Mouse (Mus musculus) telencephalon, adult 2 months (tissue): ENCODE results near the gene Stat5a.

Experiments used
- DNase-seq: peaks from one replicate; pipeline ENCODE4 v3.0.0-alpha.2; 2011; ENCODE audit warnings: low read depth, low spot score

Gene Stat5a

GRCm38 (mm10) chr11:100858935-100859578, at the start of gene Stat5a:
Gene Stat5a, plus strand, starts transcription at chr11:100859351.
- DNase-seq, result no peak

GRCm38 (mm10) chr11:100810516-100810915, 48.6 kb upstream of the Stat5a start:
- DNase-seq, result no peak

GRCm38 (mm10) chr11:100811132-100811531, 48.0 kb upstream of the Stat5a start:
- DNase-seq, result no peak

GRCm38 (mm10) chr11:100814498-100814897, 44.7 kb upstream of the Stat5a start:
- DNase-seq, result no peak

- DNase-seq, result no peak
These were observed 42.8 kb upstream of the Stat5a start for GRCm38 (mm10) chr11:100816342-100816741.

DNA sequence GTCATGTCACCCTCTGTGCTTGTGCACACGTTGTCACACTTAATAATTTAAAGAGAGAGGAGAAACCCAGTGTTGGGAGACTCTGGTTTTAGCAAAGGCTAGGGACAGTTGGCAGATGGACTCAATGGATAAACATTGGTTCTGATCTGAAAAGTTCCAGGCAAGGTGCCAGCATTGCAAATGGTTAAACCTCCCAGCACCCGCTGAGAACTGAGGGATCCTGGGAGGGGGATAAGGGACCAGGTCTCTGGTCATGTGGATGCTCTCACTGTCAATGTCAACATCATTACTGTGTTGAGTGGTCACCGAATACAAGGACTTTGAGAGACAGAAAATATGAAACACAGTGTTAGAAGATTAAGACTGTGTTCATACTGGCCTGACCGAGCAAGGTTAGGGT, 42.4 kb upstream of the Stat5a start:
- DNase-seq, result no peak

DNA sequence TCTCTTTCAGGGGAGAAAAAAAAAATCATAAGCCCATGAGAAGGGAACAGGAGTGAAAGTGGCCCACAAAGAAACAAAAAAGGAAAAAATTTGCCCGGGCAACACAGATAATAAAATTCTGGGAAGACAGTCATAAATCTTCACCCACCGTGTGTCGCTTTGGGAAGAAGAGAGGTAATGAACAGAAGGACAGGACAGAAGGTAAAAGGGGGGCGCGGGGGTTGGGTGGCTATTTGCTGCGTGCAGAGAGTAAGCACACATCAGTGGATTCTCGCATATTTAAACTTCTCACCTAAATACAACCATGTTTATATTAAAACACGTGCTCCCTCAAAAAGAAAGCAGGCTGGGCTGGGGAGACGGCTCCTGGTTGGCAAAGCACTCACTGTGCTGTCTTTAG, 41.8 kb upstream of the Stat5a start:
- no peak for DNase-seq

GRCm38 (mm10) chr11:100818359-100819012, 40.7 kb upstream of the Stat5a start:
- no peak for DNase-seq

DNA sequence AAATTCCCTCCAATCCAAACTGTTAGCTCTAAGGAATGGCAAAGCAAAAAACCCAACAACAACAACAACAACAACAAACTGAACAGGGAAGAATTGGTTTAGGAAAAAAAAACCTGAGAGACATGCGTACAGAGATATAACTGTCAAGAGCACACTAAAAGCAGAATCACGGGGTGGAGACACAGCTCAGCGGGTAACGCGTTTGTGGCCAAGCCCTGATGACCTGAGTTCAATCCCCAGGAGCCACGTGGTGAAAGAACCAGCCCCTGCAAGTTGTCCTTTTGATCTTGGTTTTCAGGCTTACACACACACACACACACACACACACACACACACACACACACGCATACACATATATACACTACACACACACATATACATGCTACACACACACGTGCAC, 40.1 kb upstream of the Stat5a start:
- DNase-seq, result no peak

GRCm38 (mm10) chr11:100819626-100820025, 39.5 kb upstream of the Stat5a start:
- DNase-seq, result no peak

DNA sequence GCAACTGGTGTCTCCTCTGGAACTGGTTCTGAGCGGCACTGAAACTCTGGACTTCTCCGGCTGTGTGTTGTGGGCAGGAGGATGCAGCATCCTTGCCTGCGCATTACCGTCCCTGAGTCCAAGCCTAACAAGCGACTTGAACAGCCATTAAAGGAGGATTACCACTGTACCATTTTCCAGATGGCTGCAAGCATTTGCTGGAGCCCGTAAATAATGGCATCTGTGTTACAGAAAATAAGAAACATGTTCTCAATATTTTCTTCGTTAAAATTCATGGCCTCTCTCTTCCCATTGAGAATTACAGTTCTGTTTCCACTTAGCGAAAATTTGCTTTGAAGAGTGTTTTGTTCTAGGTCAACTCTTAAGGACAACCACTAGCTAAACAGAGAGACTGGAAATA, 39.1 kb upstream of the Stat5a start:
- DNase-seq, result no peak

- DNase-seq, result no peak
These were observed 37.4 kb upstream of the Stat5a start for GRCm38 (mm10) chr11:100821605-100822220.

- no peak for DNase-seq
These were observed 36.8 kb upstream of the Stat5a start for GRCm38 (mm10) chr11:100822365-100822764.

GRCm38 (mm10) chr11:100823543-100824313, 35.4 kb upstream of the Stat5a start:
- peak; percentile 42 for DNase-seq

DNA sequence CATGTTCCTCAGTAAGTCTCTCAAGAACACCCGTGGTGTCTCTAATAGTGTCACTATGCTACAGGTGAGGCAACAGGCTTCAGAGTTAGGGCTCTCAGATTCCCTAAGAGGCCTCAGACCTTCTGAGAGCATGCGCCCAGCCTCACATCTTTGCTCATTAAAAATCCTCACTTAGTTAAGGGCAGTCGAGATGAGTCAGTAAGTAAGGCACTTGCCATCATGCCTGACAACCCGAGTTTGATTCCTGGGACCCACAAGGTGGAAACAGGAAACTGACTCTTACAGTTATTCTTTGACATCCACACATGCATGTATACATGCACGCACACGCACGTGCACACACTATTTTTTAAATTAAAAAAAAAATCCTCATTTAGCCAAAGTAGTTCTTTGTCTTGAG, 34.7 kb upstream of the Stat5a start:
- no peak for DNase-seq

- no peak for DNase-seq
These were observed 33.7 kb upstream of the Stat5a start for GRCm38 (mm10) chr11:100825451-100825850.

DNA sequence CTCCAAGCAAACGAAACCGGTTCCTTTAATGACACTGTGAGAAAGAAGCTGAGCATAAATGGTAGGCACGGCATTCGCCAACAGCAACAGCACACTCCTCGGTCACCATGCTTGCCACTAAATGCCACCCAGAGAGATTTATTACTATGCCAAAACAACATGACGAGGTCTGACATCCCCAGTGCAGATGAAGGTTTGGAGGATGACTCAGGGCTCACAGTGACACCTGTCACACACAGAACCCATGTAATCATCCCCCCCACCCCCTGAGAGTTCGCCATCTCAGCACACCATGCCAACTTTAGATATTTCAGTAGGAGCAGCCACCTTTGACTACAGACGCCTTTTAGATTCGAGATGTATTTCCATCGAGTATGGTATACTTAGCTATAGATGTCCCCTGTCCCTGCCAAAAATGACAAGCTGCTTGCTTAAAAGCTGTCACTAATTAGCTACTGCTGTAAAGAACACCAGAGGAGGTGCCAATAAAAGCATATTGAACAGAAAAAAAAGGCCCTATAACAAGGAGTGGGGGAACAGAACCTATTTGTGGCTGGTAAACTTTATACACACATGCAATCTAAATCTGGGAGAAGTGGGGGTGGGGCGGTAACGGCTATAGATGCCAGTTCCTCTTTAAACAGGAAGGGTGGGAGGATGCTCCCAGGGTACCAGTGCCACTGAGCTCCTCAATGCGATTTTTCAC, 32.8 kb upstream of the Stat5a start:
- peak; percentile 58 for DNase-seq

GRCm38 (mm10) chr11:100828676-100829151, 30.4 kb upstream of the Stat5a start:
- no peak for DNase-seq

- DNase-seq, result no peak
These were observed 29.5 kb upstream of the Stat5a start for GRCm38 (mm10) chr11:100829691-100830090.

DNA sequence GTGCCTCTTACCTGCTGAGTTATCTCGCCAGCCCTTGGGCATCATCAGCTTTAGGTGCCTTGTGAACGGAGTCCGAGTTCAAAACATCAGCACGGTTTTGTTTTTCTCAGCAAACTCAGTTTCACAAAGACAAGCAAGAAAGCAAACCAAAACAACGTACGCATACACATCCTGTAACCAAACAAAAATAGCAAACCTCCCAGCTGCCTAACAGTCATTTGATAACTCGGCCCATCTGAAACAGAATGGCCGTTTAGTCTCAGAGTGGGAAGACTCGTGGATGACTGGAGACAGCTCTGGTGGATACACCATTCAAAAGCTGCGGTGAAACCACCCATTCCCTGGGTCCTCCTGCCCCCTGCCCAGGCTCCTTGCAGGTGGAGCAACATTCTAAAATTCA, 27.8 kb upstream of the Stat5a start:
- DNase-seq, result no peak

- DNase-seq, result no peak
These were observed 25.7 kb upstream of the Stat5a start for GRCm38 (mm10) chr11:100833466-100833865.
